Mouse (Mus musculus) erythroblast, embryonic 14.5 days (primary cell): Measurements from ENCODE around the gene Msln.

Source experiments
- GATA1 ChIP-seq: IDR thresholded peaks from 2 replicates; pipeline ENCODE4 v1.6.1; 2012; ENCODE audit warnings: low read length, inconsistent platforms, mixed read lengths
- TAL1 ChIP-seq: IDR thresholded peaks from 3 replicates; pipeline ENCODE4 v1.6.1; 2012; ENCODE audit warnings: low read length, inconsistent platforms, mixed read lengths

DNA sequence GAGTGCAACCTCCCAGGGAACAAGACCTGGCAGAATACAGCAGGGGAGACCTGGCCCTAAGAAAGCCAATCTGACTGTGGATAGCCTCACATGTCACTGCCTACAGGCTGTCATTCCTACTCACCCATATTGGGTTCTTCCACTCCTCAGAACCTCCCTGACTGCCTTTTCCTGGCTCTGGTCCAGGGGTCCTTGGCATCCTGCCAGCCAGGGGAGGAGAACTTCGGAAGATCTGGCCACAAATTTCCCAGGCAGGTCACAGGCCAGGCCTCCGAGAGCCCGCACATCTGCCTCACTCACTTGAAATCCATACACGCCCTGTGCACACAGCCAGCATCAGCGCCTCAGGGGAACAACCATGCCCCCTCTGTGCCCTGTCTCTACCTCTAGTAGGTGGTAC lies 2.7 kb downstream of the Msln start:
- TF ChIP-seq TAL1 (no peak), GATA1 (no peak)
